Mouse (Mus musculus): ENCODE results near the gene Pate4. TPM values are rescaled to one million over a fixed set of nuclear protein-coding genes. Genes with fewer than 3 reads are reported as not detected.
"Not testable (repeated sequence)": the region's sequence is repeated elsewhere in the genome, so short reads cannot be mapped to it uniquely, and the experiment has no call there.

Gene Pate4
- polyA plus RNA-seq (2012; ENCODE audit: insufficient read depth, insufficient read length, low replicate concordance, missing spikeins): not detected in 2 replicates

GRCm38 (mm10) chr9:35611841-35612240 is at the start of gene Pate4:
Pate4 (minus strand) TSS chr9:35611941.
- TF ChIP-seq POLR2A (IDR thresholded peaks at IDR 0.05; ENCODE audit: insufficient read depth, low read depth, low read length): no peak
- TF ChIP-seq CTCF (IDR thresholded peaks at IDR 0.05; ENCODE audit: insufficient read depth, low read depth, low read length): no peak
- Histone ChIP-seq H3K4me1 (ENCODE audit: control insufficient read depth, insufficient read depth, low read length) (no peaks in the 10 kb centered on the region), H3K4me3 (ENCODE audit: insufficient read depth, low read depth, low read length) (no peak within 1 kb of the TSS), H3K27ac (ENCODE audit: insufficient read depth, low read depth, low read length) (no peak within 1 kb of the TSS)
- WGBS: 94% methylated on average over 1 of the region's 1 CpGs

GRCm38 (mm10) chr9:35648102-35648501 is 36.4 kb upstream of the Pate4 start, which contains the start of gene Pate3:
Pate3 (minus strand) TSS chr9:35648202.
- 81% methylated on average over 1 of the region's 1 CpGs for WGBS
- no peak within 1 kb of the TSS for H3K4me3 ChIP-seq (ENCODE audit: insufficient read depth, low read depth, low read length)
- no peak within 1 kb of the TSS for H3K27ac ChIP-seq (ENCODE audit: insufficient read depth, low read depth, low read length)
- TF ChIP-seq POLR2A (IDR thresholded peaks at IDR 0.05; ENCODE audit: insufficient read depth, low read depth, low read length): no peak
- no peak for TF ChIP-seq CTCF (IDR thresholded peaks at IDR 0.05; ENCODE audit: insufficient read depth, low read depth, low read length)
- no peaks in the 10 kb centered on the region for H3K4me1 ChIP-seq (ENCODE audit: control insufficient read depth, insufficient read depth, low read length)

GRCm38 (mm10) chr9:35632981-35633380 is 21.2 kb upstream of the Pate4 start:
- TF ChIP-seq POLR2A (IDR thresholded peaks at IDR 0.05; ENCODE audit: insufficient read depth, low read depth, low read length) (no peak), CTCF (IDR thresholded peaks at IDR 0.05; ENCODE audit: insufficient read depth, low read depth, low read length) (no peak)
- no peaks in the 10 kb centered on the region for H3K4me1 ChIP-seq (ENCODE audit: control insufficient read depth, insufficient read depth, low read length)
- 91% methylated on average over 1 of the region's 1 CpGs for WGBS
- no peak overlapping the region for H3K4me3 ChIP-seq (ENCODE audit: insufficient read depth, low read depth, low read length)
- H3K27ac ChIP-seq (ENCODE audit: insufficient read depth, low read depth, low read length): no peak overlapping the region

- 71% methylated on average over 2 of the region's 2 CpGs for WGBS
- H3K27ac ChIP-seq (ENCODE audit: insufficient read depth, low read depth, low read length); H3K4me1 ChIP-seq (ENCODE audit: control insufficient read depth, insufficient read depth, low read length); H3K4me3 ChIP-seq (ENCODE audit: insufficient read depth, low read depth, low read length): not testable (repeated sequence)
Observed at GRCm38 (mm10) chr9:35616784-35617183, 5.0 kb upstream of the Pate4 start.

GRCm38 (mm10) chr9:35614005-35614404 is 2.3 kb upstream of the Pate4 start:
- H3K4me1 ChIP-seq (ENCODE audit: control insufficient read depth, insufficient read depth, low read length): no peaks in the 10 kb centered on the region
- no peak overlapping the region for H3K27ac ChIP-seq (ENCODE audit: insufficient read depth, low read depth, low read length)
- TF ChIP-seq POLR2A (IDR thresholded peaks at IDR 0.05; ENCODE audit: insufficient read depth, low read depth, low read length) (no peak), CTCF (IDR thresholded peaks at IDR 0.05; ENCODE audit: insufficient read depth, low read depth, low read length) (no peak)
- WGBS: 30% methylated on average over 2 of the region's 2 CpGs
- no peak overlapping the region for H3K4me3 ChIP-seq (ENCODE audit: insufficient read depth, low read depth, low read length)

GRCm38 (mm10) chr9:35607647-35608405 is 3.9 kb downstream of the Pate4 start:
- Histone ChIP-seq H3K4me3 (ENCODE audit: insufficient read depth, low read depth, low read length) (no peak overlapping the region), H3K4me1 (ENCODE audit: control insufficient read depth, insufficient read depth, low read length) (no peaks in the 10 kb centered on the region), H3K27ac (ENCODE audit: insufficient read depth, low read depth, low read length) (no peak overlapping the region)
- no peak for TF ChIP-seq POLR2A (IDR thresholded peaks at IDR 0.05; ENCODE audit: insufficient read depth, low read depth, low read length)
- TF ChIP-seq CTCF (IDR thresholded peaks at IDR 0.05; ENCODE audit: insufficient read depth, low read depth, low read length): no peak
- WGBS: 50% methylated on average over 8 of the region's 8 CpGs

GRCm38 (mm10) chr9:35592903-35593302 is 18.8 kb downstream of the Pate4 start:
- Histone ChIP-seq H3K4me1 (ENCODE audit: control insufficient read depth, insufficient read depth, low read length) (no peaks in the 10 kb centered on the region), H3K27ac (ENCODE audit: insufficient read depth, low read depth, low read length) (no peak overlapping the region), H3K4me3 (ENCODE audit: insufficient read depth, low read depth, low read length) (no peak overlapping the region)
- WGBS: 7% methylated on average over 2 of the region's 2 CpGs
- TF ChIP-seq POLR2A (IDR thresholded peaks at IDR 0.05; ENCODE audit: insufficient read depth, low read depth, low read length): no peak
- TF ChIP-seq CTCF (IDR thresholded peaks at IDR 0.05; ENCODE audit: insufficient read depth, low read depth, low read length): no peak

GRCm38 (mm10) chr9:35587674-35588073 is 24.1 kb downstream of the Pate4 start:
- H3K4me3 ChIP-seq (ENCODE audit: insufficient read depth, low read depth, low read length): no peak overlapping the region
- H3K4me1 ChIP-seq (ENCODE audit: control insufficient read depth, insufficient read depth, low read length): no peaks in the 10 kb centered on the region
- H3K27ac ChIP-seq (ENCODE audit: insufficient read depth, low read depth, low read length): no peak overlapping the region
- TF ChIP-seq CTCF (IDR thresholded peaks at IDR 0.05; ENCODE audit: insufficient read depth, low read depth, low read length): no peak
- TF ChIP-seq POLR2A (IDR thresholded peaks at IDR 0.05; ENCODE audit: insufficient read depth, low read depth, low read length): no peak
- 76% methylated on average over 1 of the region's 1 CpGs for WGBS

GRCm38 (mm10) chr9:35574416-35574815 is 37.3 kb downstream of the Pate4 start:
- H3K27ac ChIP-seq (ENCODE audit: insufficient read depth, low read depth, low read length): no peak overlapping the region
- H3K4me3 ChIP-seq (ENCODE audit: insufficient read depth, low read depth, low read length): peak overlapping the region; percentile 22; the same call in 1 of the 2 replicates
- 8% methylated on average over 32 of the region's 32 CpGs for WGBS
- no peak for TF ChIP-seq POLR2A (IDR thresholded peaks at IDR 0.05; ENCODE audit: insufficient read depth, low read depth, low read length)
- H3K4me1 ChIP-seq (ENCODE audit: control insufficient read depth, insufficient read depth, low read length): peaks cover 5% of the 10 kb centered on the region; the same call in 1 of the 2 replicates
